Mouse (Mus musculus) adrenal gland, postnatal 36 days (tissue): Measurements from ENCODE around the gene Srp9. TPM values are rescaled to one million over a fixed set of nuclear protein-coding genes. Genes with fewer than 3 reads are reported as not detected.
A peak's percentile ranks its signal among the peaks of the same experiment; 100 is the strongest.

Experiments used
- DNase-seq, 2 experiments: peaks; one replicate each; pipeline ENCODE4 v3.0.0; 2021; ENCODE audit warnings: mixed read lengths in 1 of 2
- total RNA-seq, 2 experiments: library from RNA; stranded (reverse); gene quantifications; 2 replicates each; pipeline ENCODE4 v1.2.3; 2021

The Srp9 gene
- total RNA-seq, 2 experiments from 2014 or later, result 57.1 to 72.5 TPM

DNA sequence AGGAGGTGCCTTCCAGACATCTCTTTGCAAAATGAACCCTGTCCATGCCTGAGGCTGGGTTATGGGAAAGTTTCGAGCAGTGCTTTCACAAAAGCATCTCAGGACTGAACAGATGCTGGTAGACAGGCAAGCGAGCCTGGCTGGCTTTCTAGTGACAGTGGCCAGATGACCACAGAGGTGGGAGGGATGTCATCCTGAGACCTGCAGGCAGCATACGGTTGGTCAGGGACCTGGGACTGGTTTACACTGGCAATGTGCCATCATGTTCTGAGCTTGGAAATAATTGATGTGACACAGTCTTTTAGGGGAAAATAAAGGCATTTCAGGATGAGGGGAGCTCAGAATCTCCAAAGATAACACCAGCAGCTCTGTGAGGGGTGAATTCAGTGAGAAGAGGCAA lies 19.5 kb upstream of the Srp9 start:
- DNase-seq, result no peak

DNA sequence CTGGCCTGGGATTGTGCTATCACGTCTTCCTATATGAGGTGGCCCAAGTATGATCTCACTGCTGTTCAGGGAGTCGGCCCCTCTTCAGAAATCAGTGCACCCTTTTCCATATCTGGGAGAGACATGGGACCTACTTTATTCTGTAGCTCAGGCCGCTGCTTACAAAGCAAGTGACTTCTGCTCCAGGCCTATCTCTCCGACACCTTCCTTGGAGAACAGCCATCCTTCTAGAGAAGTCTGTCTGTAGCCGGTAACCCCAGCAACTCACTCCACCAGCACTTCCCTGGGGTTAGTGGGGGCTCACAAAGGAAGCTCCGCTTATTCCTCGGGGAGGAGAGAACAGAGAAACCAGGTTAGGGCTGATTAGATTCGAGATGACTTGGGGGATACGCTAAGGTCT lies 17.3 kb upstream of the Srp9 start:
- DNase-seq, result no peak

DNA sequence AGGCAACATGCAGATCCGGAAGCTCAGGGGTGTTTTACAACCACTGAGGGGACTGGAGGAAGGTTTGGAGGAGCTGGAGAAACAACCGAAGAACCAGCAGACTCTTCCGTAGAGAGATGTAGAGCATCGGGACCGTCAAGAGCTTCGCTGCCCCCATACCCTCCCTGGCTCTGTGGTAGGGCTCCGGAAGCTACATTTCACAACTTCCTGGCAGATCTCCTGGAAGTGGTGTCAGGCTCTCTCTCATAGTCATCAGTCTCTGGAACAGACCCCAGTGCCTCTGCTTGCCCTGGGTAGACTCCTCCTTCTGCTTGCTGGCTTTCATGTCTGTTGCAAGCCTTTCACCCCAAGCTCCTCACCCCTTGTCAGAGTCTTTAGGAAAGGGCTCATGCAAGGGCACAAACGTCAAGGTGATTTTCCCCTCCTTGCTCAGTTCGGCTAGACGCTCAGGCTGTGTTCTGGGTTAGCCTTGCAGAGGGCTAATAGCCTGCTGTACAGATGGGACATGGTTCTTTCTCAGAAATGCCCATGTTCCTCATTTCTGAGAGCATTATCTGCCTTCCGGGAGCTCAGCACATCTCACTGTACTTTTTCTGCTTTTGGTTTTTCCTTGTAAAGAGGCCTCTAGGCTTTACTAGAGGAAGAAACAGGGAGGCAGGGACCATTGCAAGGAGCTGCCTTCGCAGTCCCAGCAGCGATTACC lies 16.0 kb upstream of the Srp9 start:
- no peak for DNase-seq

DNA sequence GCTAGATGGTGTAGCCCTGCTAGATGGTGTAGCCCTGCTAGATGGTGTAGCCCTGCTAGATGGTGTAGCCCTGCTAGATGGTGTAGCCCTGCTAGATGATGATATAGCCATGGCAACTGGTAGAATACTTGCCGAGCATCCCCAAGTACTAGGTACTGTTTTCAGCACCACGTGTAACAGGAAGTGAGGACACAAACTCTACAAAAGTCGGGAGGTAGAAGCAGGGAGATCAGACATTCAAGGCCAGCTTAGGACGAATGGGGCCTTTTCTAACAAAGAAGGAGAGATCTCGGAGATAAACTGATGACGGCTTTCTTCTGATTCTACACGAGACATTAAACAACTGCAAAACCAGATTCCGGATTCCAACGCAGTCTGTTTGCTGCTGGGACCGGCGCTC lies 14.4 kb upstream of the Srp9 start:
- DNase-seq, result no peak

DNA sequence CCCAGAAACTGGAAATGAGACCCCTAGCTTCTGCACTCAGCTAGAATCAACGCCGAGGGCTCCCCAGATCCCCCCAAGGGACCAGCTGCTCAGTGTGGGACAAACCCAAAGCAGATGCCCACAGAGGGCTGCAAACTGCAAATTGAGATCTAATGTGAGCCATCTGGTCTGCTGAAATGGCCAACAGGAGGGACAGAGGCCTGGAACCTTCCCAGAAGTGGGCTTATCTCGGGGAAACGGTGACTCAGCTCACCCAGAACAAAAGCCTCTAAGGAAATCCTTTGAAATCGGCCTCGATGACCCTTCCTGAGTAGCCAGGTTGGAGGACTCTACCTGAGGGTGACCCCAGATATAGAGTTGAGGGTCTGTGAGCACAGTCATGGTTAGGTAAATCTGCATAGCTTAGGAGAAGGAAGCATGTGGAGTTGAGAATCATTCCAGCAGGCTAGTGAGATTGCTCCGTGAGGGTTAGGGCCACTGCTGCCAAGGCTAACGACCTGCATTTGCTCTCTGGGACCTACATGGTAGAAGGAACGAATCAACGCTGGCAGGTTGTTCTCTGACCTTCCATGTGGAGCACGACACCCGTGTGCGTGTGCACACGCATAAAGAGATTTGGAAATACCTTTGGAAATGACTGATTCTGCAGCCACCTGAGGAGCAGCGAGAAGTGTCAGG lies 13.7 kb upstream of the Srp9 start:
- peak; percentile 46 to 52 for DNase-seq

DNA sequence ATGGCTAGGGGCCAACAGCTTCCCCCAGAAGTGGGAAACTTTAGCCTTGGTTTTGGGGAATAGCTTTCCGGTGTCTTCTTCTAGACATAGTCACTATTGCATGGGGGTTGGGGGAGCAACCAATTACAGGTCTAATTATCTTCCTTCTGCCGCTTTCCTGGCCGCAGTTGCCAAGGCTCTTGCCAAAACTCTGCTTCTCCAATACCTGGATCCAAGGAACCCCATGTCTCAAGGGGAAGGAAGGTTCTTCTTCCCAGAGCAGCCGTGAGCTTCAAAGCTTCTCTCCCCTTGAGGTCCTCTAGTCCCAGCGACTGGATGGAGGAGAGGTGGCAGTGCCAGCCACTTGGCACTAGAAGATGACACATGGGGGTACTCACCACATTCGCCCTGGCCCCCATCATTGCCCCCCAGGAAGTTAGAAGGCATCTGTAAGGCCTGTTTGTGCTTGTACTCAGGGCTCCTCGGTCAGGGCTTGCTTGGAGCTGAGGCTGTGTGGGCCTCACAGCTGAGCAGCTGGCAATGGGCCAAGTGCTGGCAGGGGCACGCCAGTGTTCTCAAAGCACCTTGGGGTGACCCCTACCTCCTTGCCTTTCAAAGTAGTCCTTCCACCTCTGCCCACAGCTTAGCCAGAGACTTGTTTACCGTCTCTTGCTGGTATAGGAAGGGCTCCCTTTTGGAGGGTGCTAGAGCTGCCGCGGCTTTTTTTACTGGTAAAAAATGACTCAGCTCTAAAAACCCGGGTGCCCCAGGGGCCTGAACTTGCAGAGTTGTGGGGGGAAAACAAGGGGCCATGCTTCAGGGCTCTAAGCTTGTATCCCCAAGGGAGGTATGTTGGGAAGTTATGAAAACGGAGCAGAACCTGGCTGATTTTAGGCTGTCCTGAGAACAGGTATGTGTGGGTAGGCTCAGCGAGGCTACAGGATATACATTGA lies 12.9 kb upstream of the Srp9 start:
- no peak for DNase-seq

DNA sequence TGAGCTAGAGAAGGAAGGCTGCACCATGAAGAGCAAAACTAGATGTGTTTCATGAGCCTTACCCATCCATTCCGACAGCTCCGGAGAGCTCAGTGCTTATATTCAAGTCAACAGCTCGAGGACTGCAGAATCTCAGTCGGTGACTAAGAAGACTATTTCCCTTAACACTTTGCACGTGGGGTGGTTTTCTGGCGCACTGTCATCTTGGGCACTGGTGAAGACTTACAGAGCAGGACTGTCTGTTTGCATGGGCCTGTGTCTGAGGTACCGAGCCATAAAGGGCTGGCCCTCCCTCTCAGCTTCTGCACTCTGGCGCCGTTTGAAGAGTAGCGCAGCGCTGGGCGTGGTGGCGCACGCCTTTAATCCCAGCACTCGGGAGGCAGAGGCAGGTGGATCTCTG lies 12.2 kb upstream of the Srp9 start:
- no peak for DNase-seq

DNA sequence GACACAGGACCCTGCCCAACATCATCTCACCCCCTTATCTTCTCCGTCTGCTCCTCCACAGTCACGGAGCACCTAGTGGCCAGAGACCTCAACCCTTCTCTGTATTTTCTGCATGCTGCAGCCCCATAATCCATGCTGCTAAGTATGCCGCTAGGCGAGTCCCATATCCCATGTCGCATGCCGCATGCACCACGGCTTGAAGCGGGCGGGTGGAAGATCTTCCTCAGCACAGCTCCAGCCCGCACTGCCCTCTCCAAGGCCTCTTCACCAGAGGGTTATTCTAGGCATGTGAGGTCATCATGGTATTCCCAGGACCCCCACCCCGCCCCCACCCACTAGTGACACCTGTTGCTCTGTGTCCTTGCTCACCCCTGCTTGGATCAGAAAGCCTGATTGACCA lies 11.4 kb upstream of the Srp9 start:
- DNase-seq, result no peak

DNA sequence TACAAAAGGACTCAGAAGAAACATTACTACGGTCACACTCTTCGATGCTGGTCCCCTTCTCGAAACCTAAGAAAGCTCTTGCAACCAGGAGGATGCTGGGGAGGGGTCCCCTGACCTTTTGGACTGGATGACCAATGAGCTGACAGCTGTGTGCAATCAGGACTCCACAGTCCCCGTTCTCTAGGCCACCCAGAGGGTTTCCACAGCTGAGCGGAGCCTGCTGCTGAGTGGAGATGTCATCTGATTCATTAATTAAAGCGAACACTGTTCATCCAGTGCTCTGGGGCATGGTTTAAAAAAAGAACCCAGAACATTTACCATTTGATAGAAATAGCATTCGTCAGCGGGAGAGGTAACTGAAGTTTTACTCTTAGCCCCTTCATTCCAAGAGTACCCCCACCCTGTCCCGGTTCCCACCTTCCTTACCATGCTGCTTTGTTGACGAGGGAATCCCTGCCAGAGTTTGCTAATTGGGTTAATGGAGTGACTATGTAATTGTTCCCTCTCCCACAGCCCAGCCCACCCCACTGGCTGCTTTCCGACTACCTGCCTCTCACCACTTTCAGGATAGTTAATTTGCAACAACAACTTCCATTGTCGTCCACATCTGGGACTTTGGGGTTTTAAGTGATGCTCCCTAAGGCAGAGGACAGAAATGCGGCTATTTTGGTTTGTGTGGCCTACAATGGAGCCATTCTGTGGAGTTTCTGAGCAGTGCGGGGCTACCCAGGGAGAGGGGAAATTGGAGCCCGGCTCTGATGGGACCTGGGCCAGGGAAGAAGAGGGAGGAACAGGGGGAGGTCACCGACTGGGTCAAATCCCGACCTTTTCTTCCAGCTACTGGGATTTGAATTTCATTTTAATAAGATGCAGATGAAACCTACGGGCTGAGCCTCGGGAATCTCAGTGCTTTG lies 10.7 kb upstream of the Srp9 start:
- no peak for DNase-seq

DNA sequence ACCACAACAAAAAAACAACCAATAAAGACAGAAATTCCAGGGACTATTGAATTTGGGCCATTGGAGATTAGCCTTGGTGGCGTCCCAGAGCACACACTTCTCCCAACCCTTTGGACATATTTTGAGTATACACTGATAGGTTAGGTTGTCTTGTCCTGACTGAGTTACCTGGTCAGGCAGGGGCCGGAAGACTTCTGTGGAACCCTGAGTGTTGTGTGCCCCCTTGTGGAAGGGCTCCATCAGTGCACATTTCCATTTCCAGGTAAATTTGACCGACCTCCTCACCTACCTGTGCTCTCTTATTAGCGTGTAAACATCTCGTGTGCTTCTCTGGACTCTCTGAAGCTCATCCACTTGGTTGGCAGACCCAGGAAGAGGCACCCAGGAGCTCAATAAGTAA lies 9.3 kb upstream of the Srp9 start:
- DNase-seq, result peak; percentile 52 to 64

DNA sequence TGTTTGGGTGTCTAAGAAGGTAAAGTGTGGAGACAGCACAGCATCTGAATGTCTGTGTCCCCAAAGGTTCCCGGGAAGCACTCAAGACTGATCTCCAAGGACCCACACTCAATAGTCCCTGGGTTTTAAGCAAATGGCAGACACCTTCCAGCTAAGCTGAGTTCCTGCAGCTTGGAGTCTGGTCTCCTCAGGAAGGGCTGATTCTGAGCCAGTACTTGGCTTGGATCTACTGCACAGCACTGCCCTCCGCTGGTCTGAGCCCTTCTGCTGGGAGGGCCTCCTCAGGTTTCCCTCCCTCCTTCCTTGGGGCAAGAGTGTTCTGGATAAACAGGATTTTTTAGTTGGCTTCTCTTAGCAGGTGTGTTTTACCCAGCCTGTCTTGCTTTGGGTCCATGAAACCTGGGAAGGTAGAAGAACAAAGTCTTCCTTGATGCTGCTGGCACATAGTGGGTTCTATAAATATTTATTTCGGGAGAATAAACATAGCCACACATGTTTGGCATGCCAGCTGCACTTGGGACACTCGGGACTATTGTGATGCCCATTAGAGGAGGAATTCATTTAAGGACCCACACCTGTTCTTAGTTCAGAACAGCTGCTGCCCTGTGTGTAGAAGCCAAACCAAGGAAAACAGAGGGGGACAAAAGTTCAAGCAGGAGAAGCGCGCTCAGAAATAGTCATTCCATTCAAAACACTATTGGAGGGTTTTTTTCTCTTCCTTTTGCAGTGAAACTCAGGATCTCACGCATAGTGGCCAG lies 8.7 kb upstream of the Srp9 start:
- peak; percentile 45 to 47 for DNase-seq

DNA sequence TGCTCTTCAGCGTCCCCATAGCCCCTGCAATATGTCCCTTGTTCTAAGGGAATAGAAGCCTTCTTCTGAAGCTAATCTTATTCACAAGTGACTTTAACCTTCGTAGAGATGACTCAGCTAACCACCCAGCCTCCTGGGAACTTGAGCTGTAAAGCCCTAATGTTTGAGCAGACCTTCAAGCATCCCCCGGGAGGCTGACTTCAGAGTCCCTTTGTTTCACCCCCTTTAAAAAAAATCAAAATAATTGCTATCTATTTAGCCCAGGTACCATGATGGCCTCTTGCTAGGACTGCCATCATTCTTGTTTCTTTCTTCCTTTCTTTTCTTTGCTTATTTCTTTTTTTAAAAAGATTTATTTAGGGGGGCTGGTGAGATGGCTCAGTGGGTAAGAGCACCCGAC lies 2.1 kb upstream of the Srp9 start:
- no peak for DNase-seq

DNA sequence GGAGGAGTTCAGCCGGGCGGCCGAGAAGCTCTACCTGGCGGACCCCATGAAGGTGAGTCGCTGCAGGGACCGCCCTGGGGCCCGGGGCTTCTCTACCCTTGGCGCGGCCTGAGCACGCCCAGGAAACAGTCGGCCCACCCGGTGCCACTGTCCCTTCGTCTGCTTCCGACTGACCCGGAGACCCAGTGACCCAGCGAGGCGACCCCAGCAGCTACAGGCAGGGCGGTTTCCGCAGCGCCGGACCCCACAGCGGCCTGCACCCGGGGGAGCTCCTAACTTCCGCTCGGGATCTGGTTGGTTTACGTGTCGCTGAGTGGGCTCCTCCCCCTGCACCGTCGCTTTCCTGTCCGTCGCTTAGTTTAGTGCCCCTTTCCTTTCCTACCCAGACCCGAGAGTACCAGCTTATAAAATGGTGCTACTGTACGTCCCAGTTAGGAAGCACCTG lies 409 bp downstream of the Srp9 start:
- peak; percentile 87 to 92 for DNase-seq

DNA sequence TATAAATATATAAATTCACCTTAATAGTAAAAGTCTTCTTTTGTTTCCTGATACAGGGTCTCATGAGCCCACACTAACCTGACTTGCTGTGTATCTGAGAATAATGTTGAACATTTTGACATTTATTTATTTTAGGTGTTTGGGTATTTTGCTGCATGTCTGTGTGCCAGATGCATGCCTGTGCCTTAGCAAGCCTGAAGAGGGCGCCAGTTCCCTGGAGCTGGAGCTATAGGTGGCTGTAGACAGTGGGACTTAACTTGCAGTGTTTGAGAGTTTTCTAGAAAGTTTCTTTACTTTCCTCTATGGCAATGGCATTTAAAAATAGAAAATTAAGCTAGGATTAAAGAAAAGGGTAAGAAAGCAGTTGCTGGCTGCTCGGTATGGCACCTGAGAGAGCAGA lies 6.3 kb downstream of the Srp9 start:
- DNase-seq, result peak; percentile 35 to 51

DNA sequence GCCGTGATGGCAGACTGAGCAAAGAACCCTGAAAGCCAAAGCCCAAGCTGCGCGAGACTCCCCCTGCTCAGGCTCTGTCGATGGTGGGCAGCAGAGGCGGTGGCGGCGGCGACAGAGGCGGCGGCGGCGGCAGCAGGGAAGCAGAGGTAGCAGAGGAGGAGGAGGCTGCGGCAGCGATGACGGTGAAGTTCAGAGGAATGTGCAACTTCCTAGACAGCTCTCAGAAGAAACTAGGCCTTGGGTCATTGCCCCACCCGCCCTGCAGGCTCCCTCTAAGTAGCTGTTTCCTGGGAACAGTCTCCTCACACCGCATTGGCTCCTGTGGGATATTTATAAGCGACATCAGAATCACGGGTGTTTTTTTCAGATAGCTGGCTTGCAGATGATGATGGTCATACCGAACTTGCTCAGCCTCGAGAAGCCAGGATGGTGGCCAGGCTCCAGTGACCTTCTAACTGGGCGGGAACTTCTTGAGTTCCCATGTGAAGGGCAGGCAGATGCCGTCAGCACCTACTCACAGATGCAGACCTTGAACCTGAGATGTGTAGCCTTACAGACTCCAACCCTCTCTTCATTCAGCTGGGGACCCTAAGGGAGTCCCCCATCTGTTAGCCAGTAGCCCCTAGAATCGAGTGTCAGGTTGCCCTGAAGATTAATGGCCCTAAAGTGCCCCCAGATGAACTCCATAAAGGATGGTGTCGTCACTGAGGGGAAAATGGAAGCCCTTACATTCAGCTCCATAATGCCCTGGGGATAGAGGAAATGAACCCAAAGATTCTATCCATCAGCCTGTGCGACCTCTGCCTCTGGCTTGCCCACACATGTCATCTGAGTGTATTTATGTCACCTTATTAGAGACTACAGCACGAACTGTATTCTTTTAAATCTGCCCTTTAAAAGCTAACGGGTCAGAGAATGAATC lies 12.9 kb downstream of the Srp9 start:
- DNase-seq, result peak; percentile 27 to 38

DNA sequence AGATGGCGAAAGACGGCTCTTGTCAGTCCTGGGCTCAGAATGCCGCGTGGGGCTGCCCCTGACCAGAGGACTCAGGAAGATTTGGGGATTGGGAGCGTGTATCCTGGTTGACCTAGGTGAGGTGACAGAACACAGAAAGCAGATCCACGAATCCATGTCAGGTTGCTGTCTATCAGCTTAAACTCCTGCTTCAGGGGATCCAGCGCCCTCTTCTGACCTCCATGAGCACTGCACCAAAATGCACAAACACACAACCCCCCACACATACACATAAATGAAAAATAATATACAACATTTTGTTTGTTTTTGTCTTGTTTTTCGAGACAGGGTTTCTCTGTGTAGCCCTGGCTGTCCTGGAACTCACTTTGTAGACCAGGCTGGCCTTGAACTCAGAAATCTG lies 13.6 kb downstream of the Srp9 start:
- no peak for DNase-seq

DNA sequence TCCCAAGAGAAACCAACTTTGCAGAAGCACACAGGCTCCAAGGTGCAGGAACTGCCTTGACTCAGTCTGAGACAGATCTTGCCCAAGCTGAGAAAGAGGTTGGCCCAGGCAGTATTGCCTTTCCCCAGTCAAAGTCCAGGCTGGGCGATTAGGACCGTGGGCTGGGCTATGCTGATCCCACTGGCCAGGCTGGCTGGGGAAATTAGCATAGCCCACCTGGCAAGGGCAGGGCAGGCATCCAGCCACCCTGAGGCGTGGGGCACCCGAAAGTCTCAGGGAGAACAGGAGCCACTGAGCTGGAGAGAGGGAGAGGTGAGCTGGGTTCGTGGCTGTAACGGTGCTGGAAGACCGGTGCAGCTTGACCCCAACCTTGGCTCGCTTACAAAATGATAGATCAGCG lies 15.4 kb downstream of the Srp9 start:
- DNase-seq, result no peak

DNA sequence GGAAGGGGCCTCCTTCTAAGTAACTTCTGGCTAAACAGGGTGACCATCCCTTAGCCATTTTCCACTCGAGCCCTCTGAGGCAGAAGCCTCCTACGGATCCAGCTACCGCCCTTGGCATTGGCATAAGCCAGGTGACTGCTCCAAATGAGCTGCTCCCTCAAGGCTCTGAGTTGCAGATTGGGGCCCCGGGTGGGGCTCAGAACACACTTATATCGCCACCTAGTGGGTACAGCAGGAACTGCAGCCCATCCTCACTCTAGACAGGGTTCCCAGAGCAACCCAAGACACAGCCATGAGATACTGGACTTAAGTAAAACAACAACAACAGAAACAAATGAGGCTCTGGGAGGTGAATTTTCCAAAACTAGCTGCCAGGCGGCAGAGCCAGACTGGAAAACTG lies 15.8 kb downstream of the Srp9 start:
- peak; percentile 78 to 83 for DNase-seq

DNA sequence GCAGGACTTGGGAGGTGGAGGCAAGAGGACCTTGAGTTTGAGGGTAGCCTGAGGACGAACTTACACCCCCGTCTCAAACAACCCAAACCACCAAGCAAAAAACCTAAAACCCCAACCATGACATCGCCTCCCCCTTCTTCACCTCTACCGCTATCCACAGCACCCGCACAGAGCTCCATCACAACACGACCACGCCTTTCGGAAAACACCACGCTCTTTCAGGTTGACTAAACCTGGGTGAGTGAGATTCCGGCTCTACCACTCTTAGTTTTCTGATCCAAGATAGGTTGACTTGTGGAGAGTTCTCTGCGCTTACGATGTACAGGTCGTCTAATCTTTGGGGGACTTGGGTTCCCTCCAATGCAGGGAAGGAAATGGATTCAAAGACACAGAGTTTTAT lies 18.2 kb downstream of the Srp9 start:
- no peak for DNase-seq

DNA sequence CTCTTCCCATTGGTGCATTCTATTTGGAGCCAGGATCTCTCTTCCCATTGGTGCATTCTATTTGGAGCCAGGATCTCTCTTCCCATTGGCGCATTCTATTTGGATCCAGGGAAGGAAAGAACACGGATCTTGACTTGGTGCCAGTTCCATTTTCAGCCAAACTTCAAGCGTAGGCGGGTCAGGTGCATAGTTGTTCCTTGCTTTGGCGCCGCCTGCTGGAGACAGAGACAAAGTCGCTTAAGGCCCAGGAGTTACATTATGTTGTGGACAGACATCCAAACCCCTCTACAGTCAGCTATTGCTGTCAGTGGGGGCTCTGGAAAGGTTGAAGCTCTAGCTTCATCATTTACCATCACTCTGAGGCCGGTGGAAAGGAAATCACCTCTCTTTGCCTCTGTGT lies 18.8 kb downstream of the Srp9 start:
- DNase-seq, result peak in 1 of 2 experiments; percentile 32
